Mouse (Mus musculus) myocyte (in vitro differentiated cells): Measurements from ENCODE around the gene Tpcn1. TPM values are rescaled to one million over a fixed set of nuclear protein-coding genes. Genes with fewer than 3 reads are reported as not detected.
"Not testable (repeated sequence)": the region's sequence is repeated elsewhere in the genome, so short reads cannot be mapped to it uniquely, and the experiment has no call there.

ENCODE experiments used
- H3K27me3 ChIP-seq: one replicate; pipeline ENCODE4 v1.6.1; 2011; ENCODE audit not compliant: control insufficient read depth, insufficient read depth, insufficient read length
- H3K36me3 ChIP-seq: one replicate; pipeline ENCODE4 v1.6.1; 2011; ENCODE audit not compliant: control insufficient read depth, insufficient read depth
- H3K4me2 ChIP-seq: one replicate; pipeline ENCODE4 v1.6.1; 2011; ENCODE audit warnings: low read depth, control low read depth
- H3K4me3 ChIP-seq: one replicate; pipeline ENCODE4 v1.5.1; 2011; ENCODE audit warnings: mild to moderate bottlenecking, control low read depth, moderate library complexity
- H3K79me2 ChIP-seq: one replicate; pipeline ENCODE4 v1.6.1; 2011; ENCODE audit not compliant: control insufficient read depth, insufficient read depth
- H3ac ChIP-seq: one replicate; pipeline ENCODE4 v1.6.1; 2011; ENCODE audit not compliant: control insufficient read depth, insufficient read length
- CEBPB ChIP-seq: IDR thresholded peaks from 2 replicates; pipeline ENCODE4 v1.6.1; 2011; ENCODE audit warnings: mild to moderate bottlenecking, moderate library complexity; ENCODE audit not compliant: poor library complexity, insufficient read depth, severe bottlenecking
- E2F4 ChIP-seq: IDR thresholded peaks from one replicate; pipeline ENCODE4 v1.6.1; 2011; ENCODE audit warnings: mild to moderate bottlenecking, control low read depth, moderate library complexity; ENCODE audit not compliant: insufficient read depth
- MAX ChIP-seq: IDR thresholded peaks from one replicate; pipeline ENCODE4 v1.6.1; 2011; ENCODE audit warnings: low read depth, mild to moderate bottlenecking, control low read depth
- MYOD1 ChIP-seq, 3 experiments: IDR thresholded peaks; one replicate each; pipeline ENCODE4 v1.6.1; 2011; ENCODE audit warnings: control low read depth in 2 of 3, low read depth in 2 of 3, mild to moderate bottlenecking in 2 of 3, moderate library complexity in 1 of 3; ENCODE audit not compliant: insufficient read length in 2 of 3, control insufficient read depth in 1 of 3
- MYOG ChIP-seq, 3 experiments: IDR thresholded peaks; one replicate each; pipeline ENCODE4 v1.6.1; 2011; ENCODE audit warnings: control low read depth in 2 of 3, low read depth in 2 of 3, mild to moderate bottlenecking in 2 of 3; ENCODE audit not compliant: insufficient read length in 2 of 3, control insufficient read depth in 1 of 3, insufficient read depth in 1 of 3
- POLR2A ChIP-seq: IDR thresholded peaks from one replicate; pipeline ENCODE4 v1.6.1; 2011; ENCODE audit warnings: low read depth, mild to moderate bottlenecking, control low read depth, moderate library complexity; ENCODE audit not compliant: insufficient read length
- POLR2AphosphoS2 ChIP-seq: IDR thresholded peaks from one replicate; pipeline ENCODE4 v1.6.1; 2011; ENCODE audit warnings: low read depth, control low read depth; ENCODE audit not compliant: insufficient read length
- REST ChIP-seq: IDR thresholded peaks from one replicate; pipeline ENCODE4 v1.6.1; 2011; ENCODE audit warnings: mild to moderate bottlenecking, control low read depth, moderate library complexity; ENCODE audit not compliant: insufficient read depth, insufficient read length
- SRF ChIP-seq: IDR thresholded peaks from one replicate; pipeline ENCODE4 v1.6.1; 2011; ENCODE audit warnings: low read depth; ENCODE audit not compliant: control insufficient read depth, insufficient read length
- TCF12 ChIP-seq: IDR thresholded peaks from one replicate; pipeline ENCODE4 v1.6.1; 2011; ENCODE audit warnings: mild to moderate bottlenecking, control low read depth; ENCODE audit not compliant: poor library complexity, insufficient read depth, severe bottlenecking
- TCF3 ChIP-seq: IDR thresholded peaks from one replicate; pipeline ENCODE4 v1.6.1; 2011; ENCODE audit warnings: low read depth, control low read depth; ENCODE audit not compliant: insufficient read length
- USF1 ChIP-seq: IDR thresholded peaks from one replicate; pipeline ENCODE4 v1.6.1; 2011; ENCODE audit warnings: low read depth, mild to moderate bottlenecking, control low read depth, moderate library complexity
- polyA plus RNA-seq: library from polyadenylated mRNA; unstranded; fragments of >200 nt; fragmentation: generic; extraction: Trizol; gene quantifications from one replicate; pipeline ENCODE4 v1.2.1, GENCODE M21; 2012; ENCODE audit warnings: missing spikeins

The Tpcn1 gene
- polyA plus RNA-seq, 1 experiment: 88.7 TPM

DNA sequence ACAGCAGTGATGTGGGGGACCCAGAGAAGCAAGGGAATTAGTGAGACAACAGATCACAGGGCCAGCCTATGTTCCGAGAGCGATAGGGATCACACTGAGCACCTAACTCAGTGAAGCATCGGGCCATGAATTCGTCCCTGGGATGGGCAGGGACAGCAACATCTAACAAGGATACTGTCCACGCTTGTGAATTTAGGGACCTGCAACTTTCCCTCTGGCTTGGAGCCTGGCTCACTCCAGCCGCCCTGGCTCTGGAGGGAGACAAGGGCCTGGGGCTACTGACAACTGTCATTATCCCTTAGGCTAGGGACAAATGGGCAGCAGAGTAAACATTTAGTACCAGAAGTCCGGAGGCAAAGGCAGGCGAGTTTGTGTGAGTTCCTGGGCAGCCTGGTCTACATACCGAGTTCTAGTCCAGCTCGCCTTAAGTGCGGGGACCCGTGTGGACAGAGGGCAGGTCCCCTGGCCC lies 85.8 kb downstream of the Tpcn1 start:
- peaks cover 19% of the 10 kb centered on the region for H3K79me2 ChIP-seq
- no peaks in the 10 kb centered on the region for H3K27me3 ChIP-seq
- peak overlapping the region; percentile 47 for H3K4me3 ChIP-seq
- no peaks in the 10 kb centered on the region for H3K36me3 ChIP-seq
- H3ac ChIP-seq: peak overlapping the region; percentile 86
- peak overlapping the region; percentile 93 for H3K4me2 ChIP-seq
- TF ChIP-seq MYOG (IDR thresholded peaks at IDR 0.05; ENCODE audit: control insufficient read depth in 1 of 3, insufficient read depth in 1 of 3, insufficient read length in 2 of 3, low read depth in 2 of 3) (no peak), SRF (no peak), E2F4 (no peak), TCF12 (no peak), POLR2A (no peak), MAX (no peak), POLR2AphosphoS2 (no peak), CEBPB (no peak), REST (no peak), TCF3 (no peak), MYOD1 (IDR thresholded peaks at IDR 0.05; ENCODE audit: control insufficient read depth in 1 of 3, insufficient read length in 2 of 3, low read depth in 2 of 3) (no peak), USF1 (no peak)

- Histone ChIP-seq H3K36me3 (no peaks in the 10 kb centered on the region), H3K4me3 (peak overlapping the region; percentile 47), H3K79me2 (peaks cover 19% of the 10 kb centered on the region), H3K27me3 (no peaks in the 10 kb centered on the region), H3K4me2 (peak overlapping the region; percentile 93), H3ac (peak overlapping the region; percentile 86)
- no peak for TF ChIP-seq MAX
- no peak for TF ChIP-seq E2F4
- TF ChIP-seq SRF: no peak
- TF ChIP-seq MYOG (IDR thresholded peaks at IDR 0.05; ENCODE audit: control insufficient read depth in 1 of 3, insufficient read depth in 1 of 3, insufficient read length in 2 of 3, low read depth in 2 of 3): no peak
Measured at GRCm38 (mm10) chr5:120502147-120502621, 86.3 kb downstream of the Tpcn1 start.

DNA sequence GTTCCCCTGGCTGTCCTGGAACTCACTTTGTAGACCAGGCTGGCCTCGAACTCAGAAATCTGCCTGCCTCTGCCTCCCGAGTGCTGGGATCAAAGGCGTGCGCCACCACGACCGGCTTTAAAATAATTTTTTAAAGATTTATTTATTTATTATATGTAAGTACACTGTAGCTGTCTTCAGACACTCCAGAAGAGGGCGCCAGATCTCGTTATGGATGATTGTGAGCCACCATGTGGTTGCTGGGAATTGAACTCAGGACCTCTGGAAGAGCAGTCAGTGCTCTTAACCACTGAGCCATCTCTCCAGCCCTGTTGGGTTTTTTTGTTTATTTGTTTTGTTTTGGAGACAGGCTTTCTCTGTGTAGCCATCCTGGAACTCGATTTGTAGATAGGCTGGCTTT lies 87.9 kb downstream of the Tpcn1 start:
- not testable (repeated sequence) for H3ac ChIP-seq, H3K27me3 ChIP-seq, H3K36me3 ChIP-seq, H3K4me3 ChIP-seq, H3K4me2 ChIP-seq
- peaks cover 19% of the 10 kb centered on the region for H3K79me2 ChIP-seq

- no peak overlapping the region for H3K4me2 ChIP-seq
- no peak overlapping the region for H3K4me3 ChIP-seq
Measured at GRCm38 (mm10) chr5:120499202-120499601, 89.3 kb downstream of the Tpcn1 start.

GRCm38 (mm10) chr5:120497071-120497470 lies 91.4 kb downstream of the Tpcn1 start:
- H3K36me3 ChIP-seq: no peaks in the 10 kb centered on the region
- H3ac ChIP-seq: no peak overlapping the region
- peaks cover 19% of the 10 kb centered on the region for H3K79me2 ChIP-seq
- no peak overlapping the region for H3K4me2 ChIP-seq
- TF ChIP-seq USF1 (no peak), TCF3 (no peak), REST (no peak)
- H3K27me3 ChIP-seq: no peaks in the 10 kb centered on the region
- H3K4me3 ChIP-seq: no peak overlapping the region

More at GRCm38 (mm10) chr5:120499202-120499601, 89.3 kb downstream of the Tpcn1 start:
- H3ac ChIP-seq: no peak overlapping the region
- H3K79me2 ChIP-seq: peaks cover 19% of the 10 kb centered on the region
- no peaks in the 10 kb centered on the region for H3K36me3 ChIP-seq
- no peaks in the 10 kb centered on the region for H3K27me3 ChIP-seq
- TF ChIP-seq CEBPB (no peak), MYOD1 (IDR thresholded peaks at IDR 0.05; ENCODE audit: control insufficient read depth in 1 of 3, insufficient read length in 2 of 3, low read depth in 2 of 3) (no peak), TCF3 (no peak), E2F4 (no peak), MYOG (IDR thresholded peaks at IDR 0.05; ENCODE audit: control insufficient read depth in 1 of 3, insufficient read depth in 1 of 3, insufficient read length in 2 of 3, low read depth in 2 of 3) (no peak), POLR2AphosphoS2 (no peak), SRF (no peak), REST (no peak), MAX (no peak), TCF12 (no peak), USF1 (no peak), POLR2A (no peak)
